Mouse (Mus musculus) hematopoietic stem cell, adult 5-6 weeks (primary cell): ENCODE measurements around the gene Kcnq2. TPM values are rescaled to one million over a fixed set of nuclear protein-coding genes. Genes with fewer than 3 reads are reported as not detected.
A peak's percentile ranks its signal among the peaks of the same experiment; 100 is the strongest.

ENCODE experiments used
- ATAC-seq, 2 experiments: fragments of 125-278 bp in 1 of 2; replicated peaks in 1 of 2; 2 replicates each; pipeline ENCODE4 v1.8.0; 2016 to 2017; ENCODE audit warnings: inconsistent platforms in 2 of 2, mild to moderate bottlenecking in 2 of 2, moderate number of reproducible peaks in 2 of 2, low read depth in 1 of 2, moderate TSS enrichment in 1 of 2; ENCODE audit not compliant: low FRiP score in 2 of 2, poor library complexity in 2 of 2, severe bottlenecking in 2 of 2, insufficient read depth in 1 of 2, low TSS enrichment in 1 of 2
- total RNA-seq: library from RNA; stranded (forward); fragments of 172-1452, 232-1000 nt; gene quantifications from 2 replicates; pipeline ENCODE4 v1.2.3, GENCODE M21; 2017

Gene Kcnq2
- total RNA-seq, 1 experiment from 2014 or later, result not detected

DNA sequence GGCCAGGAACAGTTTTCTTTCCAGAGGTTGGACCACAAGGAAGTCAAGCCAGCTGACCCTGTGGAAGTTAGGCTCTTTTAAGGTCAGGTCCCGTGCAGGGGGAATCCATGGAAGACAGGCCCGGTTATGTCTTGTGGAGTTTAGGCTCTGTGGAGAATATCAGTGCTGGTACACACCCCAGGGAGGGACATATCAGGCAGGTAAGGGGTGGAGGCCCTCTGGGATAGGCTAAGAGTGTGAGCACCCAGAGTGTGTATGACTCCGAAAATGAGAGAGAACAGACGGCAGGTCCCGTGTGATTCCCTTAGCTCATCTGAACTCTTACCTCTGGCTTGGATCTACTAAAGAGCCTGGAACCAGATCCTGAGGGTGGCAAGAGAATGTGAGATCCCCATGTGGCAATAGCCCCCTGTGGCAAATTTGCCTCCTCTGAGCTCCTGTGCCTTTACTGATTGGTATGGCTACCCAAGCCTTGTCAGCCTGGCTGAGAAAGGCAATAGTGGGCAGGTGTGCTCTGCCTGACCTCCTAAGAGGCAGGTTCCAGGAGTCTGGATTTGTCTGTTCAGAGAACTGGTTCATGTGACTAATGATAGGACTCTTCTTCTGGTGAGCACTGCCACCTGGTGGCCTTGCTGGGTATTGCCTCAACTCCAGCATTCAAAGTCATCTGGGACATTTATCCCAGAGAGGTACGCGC lies 63.2 kb downstream of the Kcnq2 start:
- peak; percentile 70 to 77 for ATAC-seq

DNA sequence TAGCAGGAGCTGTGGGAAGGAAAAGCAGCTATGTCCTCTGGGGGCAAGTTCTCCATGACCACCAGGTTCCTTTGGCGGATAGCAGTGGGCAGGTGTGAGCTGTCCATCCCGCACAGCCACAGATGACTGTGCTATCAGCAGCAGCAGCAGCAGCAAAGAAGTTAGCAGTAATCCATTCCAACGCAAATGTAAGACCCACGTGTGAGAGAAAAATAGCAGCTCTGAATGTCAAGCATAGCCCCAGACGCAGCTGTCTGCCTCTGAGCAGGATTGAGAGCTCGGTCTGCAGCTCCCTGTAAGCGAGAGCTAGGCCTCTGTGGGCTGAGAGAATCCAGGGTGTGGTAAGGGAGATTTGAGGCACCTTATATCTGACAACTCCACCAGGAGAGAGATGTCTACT lies 65.0 kb downstream of the Kcnq2 start:
- ATAC-seq, result no peak

DNA sequence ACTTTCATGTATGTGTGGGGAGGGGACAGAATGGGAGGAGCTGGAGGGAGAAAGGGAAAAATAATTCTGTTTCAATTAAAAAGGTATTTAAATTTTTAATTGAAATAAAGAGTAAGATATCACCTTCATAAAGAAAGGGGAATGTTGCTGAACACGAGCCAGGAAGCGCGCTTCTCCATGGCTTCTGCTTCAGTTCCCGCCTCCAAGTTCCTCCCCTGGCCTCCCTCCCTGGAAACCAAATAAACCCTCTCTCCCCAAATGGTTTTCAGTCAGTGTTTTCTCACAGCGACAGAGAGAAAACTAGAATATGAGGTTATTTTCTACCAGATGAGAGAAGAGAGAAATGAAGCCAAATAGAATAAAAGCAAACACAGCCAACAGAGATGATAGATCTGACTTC lies 66.6 kb downstream of the Kcnq2 start:
- ATAC-seq, result no peak

DNA sequence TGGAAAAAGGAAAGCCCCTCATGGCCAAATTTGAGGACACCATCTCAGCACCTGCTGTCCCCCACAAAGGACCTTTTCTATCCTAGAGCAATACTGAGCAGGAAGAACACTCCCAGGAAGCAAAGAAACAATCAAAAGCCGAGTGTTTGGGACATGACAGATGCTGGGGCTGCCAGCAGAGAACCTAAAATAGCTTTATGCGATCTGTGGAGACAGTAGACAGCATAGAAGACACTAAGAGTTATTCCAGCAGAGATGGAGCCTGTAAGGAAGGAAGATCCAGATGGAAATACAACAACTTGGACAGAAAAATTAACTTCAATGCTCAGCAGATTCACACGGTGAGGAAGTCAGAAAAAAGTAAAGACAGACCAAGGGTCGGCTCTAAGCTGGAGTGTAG lies 69.3 kb downstream of the Kcnq2 start:
- ATAC-seq, result no peak

DNA sequence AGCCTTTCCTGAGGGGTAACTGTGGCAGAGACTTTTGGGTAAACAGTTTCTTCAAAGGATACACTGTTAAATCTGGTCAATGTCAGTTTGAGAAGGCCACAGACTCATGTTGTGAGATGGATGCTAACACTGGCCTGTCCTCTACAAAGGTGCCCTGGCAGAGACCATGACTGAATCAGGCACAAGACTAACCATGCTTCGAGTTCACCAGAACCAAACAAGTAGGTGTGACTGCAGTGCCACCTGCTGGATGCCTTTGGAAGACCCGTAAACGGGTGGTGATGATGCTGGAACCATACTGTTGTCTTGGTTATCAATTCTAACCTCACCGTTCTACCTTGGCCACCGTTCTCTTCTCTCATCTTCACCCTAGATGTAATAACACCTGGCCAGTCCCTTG lies 75.0 kb downstream of the Kcnq2 start:
- ATAC-seq, result peak; percentile 72 to 80

DNA sequence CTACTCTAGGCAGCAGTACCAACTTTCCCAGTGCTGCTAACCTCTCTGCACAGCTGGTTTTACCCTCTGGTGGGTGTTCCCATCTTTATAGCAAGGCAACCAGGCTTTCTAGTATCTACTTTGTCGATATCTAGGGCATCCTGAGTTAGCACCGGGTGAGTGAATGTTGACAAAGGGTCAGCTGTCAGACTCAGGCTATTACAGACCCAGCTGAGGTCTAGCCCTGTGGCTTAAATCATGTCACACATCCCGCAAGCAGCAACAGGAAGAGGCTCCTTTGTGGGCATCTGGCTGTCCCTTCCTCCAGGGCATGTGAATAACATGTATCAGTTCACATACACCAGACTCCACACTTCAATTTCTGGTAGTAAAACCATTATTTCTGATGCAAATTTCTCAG lies 76.9 kb downstream of the Kcnq2 start:
- no peak for ATAC-seq

DNA sequence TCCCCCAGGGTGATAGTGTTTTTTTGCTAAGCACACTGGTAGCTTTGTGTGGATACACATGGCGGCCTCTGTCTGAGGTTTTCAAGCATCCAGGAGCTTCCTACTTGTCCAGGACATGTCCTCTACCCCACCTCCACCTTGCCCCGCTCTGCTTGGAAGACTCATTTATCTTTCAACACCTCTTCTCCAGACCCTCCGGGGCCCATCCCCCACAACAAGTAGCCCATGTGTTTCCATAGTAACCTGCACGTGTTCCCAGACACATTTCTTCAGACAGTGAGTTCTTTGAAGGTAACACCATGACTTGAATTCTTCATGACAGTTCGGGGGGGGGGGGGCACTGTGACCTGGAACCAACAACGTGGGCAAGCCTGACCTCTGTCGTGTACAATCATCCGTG lies 77.8 kb downstream of the Kcnq2 start:
- no peak for ATAC-seq

DNA sequence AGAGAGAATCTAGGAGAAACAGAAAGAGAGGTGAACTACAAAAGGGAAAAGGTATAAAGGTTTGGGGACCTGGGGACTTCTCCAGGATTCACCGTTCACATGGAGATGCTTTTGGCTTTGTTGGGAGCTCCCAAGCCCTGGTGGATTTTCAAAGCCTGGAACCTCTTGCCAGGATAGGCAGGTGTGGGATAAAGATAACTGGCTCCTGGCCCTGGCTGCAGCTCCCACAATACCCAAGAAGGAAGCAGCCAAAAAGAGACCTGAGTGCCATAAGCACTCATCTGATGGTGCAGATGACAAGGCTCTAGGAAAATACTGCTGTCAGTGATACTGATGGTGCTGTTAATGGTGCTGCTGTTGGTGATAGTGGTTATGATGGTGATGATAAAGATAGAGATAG lies 82.9 kb downstream of the Kcnq2 start:
- no peak for ATAC-seq

DNA sequence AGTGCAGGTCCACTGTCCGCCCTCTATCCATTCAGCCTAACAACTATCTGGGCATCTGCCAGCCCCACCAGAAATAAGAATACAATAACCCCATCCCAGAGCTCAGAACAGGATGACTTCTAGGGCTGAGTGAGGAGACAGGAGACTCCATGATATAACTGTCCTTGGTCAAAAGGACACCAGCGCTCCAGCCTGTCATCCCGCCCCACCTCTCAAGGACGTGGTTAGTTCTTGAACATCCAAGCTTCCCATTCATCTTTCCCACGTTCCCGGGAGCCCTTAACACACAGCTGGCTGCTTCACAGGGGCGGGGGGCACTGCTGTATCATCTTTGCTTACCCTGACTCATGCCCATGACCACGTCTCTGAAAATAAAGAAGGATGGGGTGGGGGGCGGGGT lies 86.1 kb downstream of the Kcnq2 start:
- no peak for ATAC-seq

DNA sequence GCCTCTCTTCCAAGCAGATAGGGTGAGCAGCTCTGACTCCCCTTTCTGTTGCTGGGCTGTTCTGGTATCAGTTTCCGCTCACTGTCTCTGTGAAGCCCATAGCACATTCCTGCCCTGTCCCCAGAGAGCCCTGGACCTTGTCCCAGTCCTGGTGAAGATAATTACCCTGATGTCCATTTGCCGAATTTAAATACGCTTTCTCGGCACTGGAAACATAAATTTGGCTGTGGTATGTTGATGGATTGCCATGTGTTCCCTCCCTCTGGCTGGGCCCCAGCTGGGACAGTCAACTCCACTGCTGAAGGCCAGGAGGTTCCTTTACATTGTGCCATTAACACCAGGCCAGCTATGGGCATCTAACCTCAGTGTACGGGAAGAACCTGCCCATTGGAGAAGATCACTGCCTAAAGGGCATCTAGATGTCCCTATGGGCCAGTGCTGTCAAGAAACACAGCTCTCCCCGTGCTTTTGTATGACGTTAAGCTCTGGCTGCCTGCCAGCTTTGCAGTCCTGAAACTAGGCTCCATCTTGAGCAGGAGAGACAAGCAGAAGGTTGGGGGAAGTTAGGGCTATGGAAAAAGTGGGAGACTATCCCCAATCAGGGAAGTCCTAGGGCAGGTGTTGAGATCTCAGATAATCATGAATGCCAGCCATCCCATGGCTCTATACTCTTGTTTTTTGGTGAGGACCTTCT lies 86.7 kb downstream of the Kcnq2 start:
- no peak for ATAC-seq

DNA sequence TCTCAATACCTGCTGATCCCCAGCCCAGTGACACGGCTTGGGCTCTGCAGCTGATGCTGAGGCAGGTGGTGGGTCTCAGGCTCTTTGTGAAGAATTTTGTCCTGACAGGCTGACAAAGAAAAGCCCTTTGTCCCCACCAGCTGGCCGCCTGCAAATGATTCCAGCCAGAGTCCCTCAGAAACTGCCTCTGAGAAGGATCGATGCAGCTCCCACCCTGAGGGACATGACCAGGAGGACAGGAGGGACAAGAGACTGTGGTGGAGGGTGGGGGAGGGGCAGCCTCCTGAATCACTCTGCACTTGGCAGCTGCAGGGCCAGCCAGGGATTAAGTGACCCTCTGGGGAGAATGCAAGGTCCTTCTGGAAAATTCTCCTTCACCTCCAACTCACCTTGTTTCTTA lies 91.1 kb downstream of the Kcnq2 start:
- ATAC-seq, result no peak

DNA sequence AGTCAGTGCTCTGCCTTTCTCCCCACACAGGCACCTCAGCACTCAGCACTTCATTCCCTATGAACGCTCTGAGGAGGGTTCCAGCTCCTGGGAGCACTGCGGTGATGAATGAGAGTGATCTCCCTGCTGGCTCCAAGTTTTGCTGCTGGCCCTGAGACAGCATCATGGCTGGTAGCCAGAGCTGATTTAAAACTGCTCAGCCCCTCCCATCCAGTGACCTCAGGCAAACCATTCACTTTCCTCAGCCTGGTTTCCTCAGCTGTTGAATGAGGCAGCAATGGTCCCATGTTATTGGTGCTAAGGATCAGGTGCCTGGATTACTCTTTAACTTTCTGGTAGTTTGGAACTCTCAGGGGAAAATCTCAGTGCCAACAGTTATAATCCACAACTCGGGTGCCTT lies 91.7 kb downstream of the Kcnq2 start, which contains the start of gene Chrna4:
Gene Chrna4, minus strand, starts transcription at position 110 of the 400 bp plus-strand sequence.
- ATAC-seq, result no peak

DNA sequence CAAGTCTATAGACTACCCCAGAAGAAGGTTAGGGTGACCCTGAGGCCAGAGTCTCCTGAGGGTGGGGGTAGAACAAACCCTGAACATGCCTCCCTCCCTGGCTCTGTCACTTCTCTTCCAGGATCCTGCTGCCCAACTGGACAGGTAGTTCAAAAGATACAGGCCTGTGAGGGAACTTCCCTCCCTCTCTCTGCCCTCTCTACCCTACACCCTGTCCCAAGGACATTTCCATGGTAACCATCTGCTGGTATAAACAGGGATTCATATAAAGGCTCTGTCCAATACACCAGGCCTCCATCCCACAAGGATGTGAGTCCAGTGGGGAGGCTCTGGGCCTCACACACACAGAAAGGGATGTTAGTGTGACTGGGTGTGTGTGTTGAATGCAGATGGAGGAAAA lies 92.7 kb downstream of the Kcnq2 start:
- ATAC-seq, result no peak

DNA sequence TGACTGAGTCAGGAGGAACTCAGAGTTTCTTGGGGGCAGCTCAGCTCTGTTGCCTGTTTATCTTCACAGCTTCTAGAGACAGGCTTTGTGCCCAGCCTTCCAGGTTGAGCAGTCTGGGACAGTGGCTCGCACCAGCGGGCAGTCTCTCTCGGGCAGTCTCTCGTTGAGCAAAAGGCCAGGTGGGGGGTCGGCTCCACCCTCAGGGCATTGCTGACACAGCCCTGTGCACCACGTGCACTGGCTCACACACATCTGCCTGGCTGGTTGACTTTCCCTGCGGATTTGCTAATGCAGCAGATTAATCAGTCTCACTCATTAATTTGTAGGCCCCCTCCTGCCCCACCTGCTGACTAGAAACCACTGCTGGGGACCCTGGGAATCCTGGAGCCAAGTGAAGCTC lies 93.2 kb downstream of the Kcnq2 start:
- no peak for ATAC-seq

DNA sequence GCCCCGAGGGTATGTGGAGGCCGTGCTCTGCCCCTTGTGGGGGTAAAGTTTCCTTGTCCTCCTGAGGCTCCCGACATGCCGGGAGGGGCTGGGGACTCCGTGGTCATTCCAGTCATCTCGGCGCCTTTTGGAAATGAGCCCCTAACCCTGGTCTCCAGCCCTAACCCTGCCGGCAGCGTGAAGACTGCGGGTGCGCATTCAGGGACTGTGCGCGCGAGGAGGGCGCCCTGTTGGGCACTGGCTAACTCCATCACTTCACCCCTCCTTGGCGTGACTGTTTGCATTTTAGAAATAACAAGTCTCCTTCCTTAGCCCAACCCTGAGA lies 95.8 kb downstream of the Kcnq2 start:
- ATAC-seq, result no peak

DNA sequence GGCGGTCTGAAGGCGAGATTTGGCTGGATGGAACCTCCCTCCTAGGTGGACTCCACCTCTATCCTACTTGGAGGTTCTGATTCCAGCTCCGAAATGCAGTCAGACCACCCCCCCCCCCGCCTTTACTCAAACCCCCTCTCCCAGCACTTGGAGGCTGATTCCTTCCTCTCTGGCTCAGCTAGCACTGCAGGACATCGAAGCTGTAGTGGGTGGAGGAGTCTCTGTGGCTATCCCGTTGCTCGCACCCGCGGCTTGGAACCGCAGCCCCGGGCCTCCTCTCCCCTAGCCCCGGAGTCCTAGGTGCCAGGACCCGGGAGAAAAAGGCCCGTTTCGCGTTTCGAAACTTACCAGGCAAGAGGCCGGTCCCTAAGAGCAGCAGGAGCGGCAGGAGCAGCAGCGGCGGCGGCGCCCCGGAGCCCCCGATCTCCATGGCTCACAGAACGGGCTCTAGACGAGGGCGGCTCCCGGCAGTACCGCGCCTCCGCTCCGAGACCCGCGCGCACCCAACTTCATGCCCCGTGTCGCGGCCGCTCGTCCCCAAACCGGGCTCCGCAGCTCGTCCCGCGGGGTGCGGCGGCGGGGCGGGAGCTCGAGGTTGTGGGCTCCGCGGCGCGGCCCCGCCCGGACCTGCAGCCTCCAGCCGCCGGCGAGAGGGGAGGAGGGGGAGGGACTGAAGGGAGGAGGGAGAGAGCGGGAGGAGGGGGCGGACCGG lies 96.3 kb downstream of the Kcnq2 start:
- no peak for ATAC-seq

DNA sequence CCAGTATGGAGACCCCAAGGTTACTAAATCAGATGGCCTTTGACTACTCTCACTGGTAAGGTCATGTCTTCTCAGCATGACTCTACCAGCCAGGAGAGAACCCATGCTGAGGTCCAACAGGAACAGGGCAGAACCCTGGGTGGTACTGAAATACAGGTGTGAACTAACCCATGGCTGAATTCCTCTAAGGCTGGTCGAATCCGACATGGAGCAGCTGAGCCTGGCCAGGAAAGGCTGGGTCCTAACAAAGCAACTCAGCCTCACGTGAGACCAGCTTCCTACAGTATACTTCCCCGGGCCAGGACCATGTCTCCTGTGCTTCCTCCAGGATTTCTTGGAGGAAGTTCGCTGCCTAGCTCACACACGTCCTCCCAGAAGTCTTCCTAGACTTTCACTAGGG lies 98.5 kb downstream of the Kcnq2 start:
- no peak for ATAC-seq

DNA sequence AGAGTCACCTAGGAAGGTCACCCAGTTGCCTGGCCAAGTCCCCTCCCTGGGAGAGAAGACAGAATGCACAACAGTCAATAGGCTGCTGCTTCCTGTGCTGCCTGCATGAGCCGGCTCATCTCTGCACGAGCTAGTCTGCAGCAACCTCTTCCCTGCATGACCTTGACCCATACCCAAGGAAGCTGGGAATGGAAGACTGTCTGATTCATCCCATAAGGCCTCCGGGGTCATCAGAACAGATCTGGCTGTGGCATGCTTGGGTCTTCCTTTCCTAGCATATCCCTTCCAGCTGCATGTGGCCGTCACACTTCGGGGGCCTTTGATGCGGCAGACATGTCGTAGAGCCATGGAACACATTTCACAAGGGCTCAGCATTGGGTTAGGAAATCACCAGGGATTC lies 99.9 kb downstream of the Kcnq2 start:
- ATAC-seq, result no peak

DNA sequence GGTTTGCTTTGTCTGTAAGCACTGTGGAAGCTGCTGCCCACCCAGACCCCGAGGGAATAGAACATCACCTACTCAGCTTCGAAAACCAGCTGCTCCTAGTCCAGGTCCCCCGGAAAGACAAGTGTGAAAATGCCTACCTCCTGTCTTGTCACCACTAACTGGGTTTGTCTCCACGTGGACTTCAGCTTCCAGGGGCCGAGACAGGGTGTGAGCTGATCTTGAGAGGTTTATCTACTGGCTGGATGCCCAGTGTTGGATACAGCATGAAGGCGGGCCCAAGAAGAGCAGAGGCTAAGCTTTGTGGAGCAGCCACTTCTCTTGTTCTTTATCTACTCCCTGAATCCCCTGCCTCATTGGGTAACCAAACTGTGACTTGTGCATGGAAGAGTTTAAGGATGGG lies 101.8 kb downstream of the Kcnq2 start:
- ATAC-seq, result no peak
